Mouse (Mus musculus): ENCODE measurements around the gene B4galnt1.
"Not testable (repeated sequence)": the region's sequence is repeated elsewhere in the genome, so short reads cannot be mapped to it uniquely, and the experiment has no call there.

Gene B4galnt1

DNA sequence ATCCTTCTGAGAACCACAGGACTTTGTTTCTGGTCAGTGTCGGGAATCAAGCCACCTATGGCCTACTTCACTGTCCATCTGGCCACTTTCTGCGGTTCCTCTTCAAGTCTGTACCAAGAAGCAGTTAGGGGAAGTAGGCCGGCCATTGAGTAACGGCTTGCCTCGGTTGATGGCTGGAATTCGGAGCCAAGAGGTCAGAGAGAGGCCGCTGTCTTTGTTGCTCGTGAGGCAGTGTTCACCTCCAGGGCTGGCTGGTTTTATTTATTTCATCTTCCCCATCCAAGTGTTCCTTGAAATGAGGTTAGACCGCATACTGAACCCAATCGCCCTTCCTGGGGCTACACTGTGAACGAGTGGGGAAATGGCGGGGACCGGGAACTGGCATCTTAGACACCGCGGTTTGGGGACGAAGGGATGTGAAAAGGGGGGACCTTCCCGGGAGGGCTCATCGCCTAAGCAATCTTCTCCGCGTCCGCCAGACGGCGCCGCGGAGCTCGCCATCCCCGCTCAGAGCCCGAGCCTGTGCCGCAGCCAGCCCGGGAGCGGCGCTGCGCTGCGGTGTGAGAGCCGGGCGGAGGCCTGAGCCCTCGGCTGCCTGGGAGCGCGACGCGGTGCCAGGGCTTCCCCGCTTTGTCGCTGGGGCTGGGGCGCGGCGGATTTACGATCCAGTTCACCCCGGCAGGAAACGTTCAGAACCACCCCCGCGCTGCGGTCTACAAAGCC lies at the start of gene B4galnt1:
TSS of gene B4galnt1 (plus strand) at position 595 of the 723 bp plus-strand sequence.
- DNase-seq, result peak; percentile 85

DNA sequence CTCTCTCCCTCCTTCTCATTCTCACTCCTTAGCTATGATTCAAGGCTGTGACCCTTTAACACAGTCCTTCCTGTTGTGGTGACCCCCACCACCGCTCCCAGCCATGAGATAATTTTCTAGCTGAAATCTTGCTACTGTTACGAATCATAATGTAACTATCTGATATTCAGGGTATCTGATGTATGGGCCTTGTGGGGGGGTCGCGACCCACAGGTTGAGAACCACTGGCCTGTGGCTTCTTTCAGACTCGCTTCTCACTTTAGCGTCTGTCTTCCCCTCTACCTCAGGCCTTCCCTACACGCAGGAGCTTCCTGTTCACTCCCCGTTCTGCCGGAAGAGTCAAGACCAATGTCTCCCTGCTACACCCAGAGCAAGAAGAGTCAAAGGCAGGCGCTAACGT lies 46.6 kb upstream of the B4galnt1 start:
- DNase-seq, result no peak

DNA sequence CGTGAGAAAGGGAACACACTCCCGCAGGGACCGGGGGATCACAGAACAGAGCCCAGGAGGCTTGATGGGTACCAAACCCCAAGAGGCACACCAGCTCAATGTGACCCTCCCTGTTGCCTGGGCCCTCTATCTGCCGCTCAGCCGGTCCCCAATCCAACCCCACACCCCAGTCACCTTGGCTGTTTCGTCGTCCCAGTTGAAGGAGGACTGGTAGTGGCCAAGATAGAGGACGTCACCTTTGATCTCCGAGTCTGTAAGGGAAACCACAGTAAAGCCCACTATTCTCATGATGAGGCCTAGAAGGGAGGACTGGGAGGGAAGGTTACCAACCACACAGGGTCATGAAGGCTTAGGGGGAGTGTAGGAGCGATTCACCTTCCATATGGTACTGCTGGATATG lies 45.8 kb upstream of the B4galnt1 start:
- DNase-seq, result no peak

DNA sequence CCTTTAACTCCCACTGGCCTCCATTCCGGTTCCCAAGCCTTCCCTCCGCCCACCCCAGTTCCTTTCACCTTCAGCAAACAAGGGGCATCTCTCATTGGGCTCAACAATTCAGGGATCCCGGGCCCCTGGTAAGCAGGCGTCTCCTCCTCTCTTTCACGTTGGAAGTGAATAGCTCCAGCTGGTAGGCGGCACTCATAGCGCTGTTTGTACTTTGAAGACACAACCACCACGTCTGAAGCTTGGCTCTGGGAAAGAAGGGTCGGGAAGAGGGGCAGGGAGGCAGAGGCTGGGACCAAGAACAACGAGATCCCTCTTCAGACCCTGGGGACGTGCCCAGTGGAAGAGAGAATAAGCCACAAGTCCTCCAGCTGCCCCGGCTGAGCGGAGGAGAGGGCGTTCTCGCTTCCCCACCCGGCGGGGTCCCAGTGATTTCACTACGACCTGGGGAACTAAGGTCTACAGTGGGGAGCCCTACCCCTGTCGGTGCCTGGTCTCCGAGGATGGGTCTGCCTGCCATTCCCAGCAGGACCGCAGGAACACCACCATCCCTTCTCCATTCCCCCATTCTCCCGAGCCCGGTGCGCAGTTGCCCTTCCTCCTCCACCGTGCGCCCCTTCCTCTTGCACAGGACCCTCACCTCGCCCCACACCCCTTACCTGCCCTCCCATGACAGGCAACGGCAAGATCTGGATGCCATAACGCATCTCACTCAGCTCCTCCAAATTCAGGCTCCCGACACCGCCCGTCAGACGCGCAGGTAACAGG lies 44.5 kb upstream of the B4galnt1 start:
- no peak for DNase-seq

DNA sequence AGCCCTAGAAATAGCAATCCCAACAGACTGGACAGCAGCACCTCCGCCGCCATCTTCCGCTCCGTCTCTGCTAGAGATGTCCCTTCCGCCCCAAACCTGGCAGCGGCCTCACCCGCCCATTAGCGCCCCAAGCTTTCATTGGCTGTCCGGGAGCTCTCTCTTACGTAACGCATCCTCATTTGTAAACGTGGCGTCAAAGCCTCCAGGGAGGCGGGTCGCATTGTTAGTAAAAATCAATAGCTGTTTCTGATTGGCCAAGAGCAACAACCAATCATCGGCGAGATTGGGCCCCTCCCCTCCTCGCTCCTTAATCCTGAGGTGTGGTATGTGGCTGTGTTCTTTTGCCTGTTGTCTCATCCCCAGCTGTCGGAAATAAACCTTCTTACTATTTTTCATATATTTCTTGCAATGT lies 44.0 kb upstream of the B4galnt1 start, which contains the start of gene Os9:
TSS of gene Os9 (minus strand) at position 66 of the 412 bp plus-strand sequence.
- DNase-seq, result peak; percentile 96

DNA sequence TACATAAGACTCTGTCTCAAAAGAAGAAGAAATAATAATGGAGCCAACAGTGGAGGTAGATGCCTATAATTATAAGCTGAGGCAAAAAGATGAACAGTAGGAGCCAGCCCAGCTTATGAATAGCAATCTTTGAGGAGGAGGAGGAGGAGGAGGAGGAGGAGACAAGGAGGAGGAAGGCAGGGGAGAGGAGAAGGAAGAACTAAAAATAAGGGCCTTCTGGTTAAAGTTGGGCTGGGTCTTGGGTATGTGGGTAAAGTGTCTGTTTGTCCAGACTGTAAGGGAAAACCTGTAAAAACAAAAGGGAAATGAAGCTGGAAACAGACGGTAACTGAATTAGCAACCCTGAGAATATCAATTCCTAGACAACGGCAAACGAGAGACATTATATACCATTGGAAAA lies 43.0 kb upstream of the B4galnt1 start:
- no peak for DNase-seq

DNA sequence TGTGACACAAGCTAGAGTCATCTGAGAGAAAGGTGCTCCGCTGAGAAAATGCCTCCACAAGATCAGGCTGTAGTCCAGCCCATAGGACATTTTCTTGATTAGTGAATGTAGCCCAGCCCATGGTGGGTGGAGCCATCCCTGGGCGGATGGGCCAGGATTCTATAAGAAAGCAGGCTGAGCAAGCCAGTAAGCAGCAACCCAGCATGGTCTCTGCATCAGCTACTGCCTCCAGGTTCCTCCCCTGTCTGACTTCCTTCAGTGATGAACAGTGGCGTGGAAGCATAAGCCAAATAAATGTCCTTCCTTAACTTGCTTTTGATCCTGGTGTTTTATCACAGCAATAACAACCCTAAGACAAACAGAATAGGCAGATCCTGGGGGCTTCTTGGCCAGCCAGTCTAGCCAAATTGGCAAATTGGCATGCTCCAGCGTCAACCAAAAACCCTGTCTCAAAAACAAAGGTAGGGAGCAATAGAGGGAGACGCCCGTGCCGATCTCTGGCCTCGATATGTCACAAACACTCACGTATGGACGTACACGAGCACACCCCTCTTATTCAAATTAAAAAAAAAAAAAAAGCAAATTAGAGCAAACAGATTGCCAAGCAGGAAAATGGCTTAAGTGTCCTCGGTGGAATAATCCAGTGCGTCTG lies 42.1 kb upstream of the B4galnt1 start:
- peak; percentile 55 for DNase-seq

DNA sequence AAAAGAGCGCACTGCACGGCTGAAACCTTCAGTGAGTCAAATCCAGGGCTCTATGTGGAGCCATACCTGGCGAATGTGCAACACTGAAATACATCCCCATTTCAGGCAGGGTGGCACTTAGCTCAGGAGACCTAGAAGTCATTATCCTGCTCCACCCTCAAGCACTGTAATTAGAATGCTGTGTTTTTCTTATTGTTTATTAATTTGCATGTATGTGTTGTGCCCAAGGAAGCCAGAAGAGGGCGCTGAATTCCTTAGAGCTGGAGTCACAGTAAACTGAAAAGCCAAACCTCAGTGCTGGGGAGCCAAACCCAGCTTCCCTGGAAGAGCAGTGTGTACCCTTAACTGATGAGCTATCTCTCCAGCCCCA lies 41.6 kb upstream of the B4galnt1 start:
- DNase-seq, result peak; percentile 75

DNA sequence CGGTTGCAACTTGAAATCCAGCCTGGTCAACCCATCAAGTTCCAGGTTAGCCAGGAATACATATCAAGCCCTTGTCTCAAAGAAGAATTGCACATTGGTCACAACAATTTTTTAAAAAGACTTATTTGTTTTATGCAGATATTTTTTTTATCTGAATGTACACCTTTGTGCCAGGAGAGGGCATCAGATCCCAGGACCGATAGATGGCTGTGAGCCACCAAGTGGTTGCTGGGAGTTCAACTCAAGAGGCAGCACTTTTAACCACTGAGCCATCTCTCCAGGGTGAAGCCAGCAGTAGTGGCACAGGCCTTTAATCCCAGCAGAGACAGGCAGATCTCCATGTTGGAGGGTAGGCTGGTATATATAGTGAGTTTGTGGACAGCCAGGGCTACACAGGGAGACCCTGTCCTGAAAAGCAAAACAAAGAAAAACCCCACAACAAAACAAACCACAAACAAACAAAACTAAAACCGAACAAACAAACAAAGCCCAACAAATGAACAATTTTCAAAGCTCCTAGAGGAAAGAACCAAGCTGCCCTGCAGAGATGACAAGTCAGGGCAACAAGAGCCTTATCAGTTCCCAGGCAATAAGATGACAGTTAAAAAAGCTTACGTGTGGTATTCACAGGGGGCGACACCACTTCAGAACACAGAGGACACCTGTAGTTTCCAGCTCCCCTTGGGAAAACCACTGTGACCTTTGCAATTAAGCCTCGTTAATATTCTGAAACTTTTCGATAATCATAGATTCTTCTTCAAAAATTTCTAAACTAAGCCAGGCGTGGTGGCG lies 39.6 kb upstream of the B4galnt1 start:
- DNase-seq, result no peak

DNA sequence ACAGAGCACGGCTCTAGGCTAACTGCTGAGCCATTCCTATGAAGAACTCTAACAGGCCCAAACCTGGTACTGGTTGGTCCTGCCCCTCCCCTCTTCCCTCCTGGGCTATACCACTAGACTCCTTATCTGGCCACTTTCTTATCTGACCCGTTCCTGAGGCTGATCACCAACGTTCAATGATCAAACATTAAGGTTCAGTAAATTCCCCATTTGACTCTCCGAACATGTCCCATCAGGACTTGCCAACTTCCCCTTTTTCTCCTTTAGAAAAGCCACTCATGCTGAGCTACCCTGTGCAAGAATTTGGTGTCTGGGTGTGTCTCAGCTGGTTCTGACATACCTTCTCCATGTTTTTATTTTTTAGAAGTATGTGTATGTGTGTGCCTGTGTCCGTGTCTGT lies 38.4 kb upstream of the B4galnt1 start:
- no peak for DNase-seq

DNA sequence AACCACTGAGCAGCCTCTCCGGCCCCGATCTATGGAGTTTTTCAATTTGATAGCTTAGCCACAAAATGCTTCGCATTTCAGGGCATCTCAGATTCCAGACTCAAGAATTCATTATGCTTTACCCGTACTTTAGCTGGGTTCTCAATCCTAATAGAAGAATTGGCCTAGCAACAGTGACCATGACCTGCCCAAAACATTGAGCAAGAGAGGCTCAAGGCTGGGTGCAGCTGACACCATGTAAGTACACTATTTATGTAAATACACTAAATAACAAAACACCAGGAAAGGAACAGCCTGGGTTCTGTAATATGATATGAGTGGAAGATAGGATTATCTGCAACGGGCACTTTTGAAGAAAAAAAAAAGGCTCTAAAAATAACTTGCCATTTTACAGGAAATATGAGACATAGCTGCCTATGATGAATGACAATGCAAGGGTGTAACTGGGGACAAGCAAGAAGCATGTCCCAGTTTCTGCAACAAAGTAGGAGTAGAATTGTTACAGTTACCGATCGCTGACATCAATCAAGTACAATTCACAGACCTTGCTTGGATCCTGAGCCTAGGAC lies 37.2 kb upstream of the B4galnt1 start:
- no peak for DNase-seq

DNA sequence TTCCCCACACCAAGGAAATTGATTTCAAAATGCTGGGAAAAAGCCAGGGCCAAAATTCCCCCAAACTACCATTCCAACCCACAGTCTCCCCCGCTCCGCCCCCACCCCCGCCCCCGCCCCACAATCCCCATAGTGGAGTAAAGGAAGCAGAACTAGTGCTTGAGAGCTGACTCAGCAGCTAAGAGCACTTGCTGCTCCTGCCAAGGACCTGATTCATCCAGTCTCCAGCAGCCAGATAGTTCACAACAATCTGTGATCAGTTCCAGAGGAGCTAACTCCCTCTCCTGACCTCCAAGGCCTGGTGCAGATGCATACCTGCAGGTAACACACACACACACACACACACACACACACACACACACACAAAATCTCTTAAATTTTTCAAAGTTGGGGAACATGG lies 35.6 kb upstream of the B4galnt1 start:
- no peak for DNase-seq

DNA sequence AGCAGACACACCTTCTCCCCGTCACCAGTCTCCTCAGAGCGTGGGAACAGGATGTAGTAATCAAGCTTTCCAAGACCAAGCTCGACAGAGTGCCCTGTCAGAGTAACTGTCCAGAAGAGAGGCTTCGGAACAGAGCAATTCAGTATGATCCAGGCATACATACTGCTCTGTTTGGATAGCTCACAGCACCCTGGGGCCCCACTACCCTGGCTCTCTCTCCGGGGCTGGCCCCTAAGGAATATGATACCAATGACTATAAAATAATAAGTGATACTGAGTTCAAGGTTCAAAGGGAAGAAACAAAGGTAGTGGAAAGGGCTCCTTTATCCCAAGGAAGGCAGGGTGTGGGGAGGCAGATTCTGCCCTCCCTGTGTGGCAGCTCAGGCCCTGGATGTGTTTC lies 32.6 kb upstream of the B4galnt1 start:
- no peak for DNase-seq

DNA sequence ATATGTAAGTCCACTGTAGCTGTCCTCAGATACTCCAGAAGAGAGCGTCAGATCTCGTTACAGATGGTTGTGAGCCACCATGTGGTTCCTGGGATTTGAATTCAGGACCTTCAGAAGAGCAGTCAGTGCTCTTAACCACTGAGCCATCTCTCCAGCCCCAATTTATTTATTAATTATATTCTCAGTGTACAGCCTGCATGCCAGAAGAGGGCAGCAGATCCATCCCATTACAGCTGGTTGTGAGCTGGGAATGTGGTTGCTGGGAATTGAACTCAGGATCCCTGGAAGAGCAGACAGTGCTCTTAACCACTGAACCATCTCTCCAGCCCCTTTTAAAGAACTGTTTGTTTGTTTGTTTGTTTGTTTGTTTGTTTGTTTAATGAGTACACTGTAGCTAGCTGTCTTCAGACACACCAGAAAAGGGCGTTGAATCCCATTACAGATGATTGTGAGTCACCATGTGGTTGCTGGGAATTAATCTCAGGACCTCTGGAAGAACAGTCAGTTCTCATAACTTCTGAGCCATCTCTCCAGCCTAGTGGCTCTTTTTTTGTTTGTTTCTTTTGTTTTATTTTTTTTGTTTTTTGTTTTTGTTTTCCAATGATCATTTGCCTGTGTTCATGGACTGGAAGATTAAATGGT lies 30.5 kb upstream of the B4galnt1 start:
- not testable (repeated sequence) for DNase-seq

DNA sequence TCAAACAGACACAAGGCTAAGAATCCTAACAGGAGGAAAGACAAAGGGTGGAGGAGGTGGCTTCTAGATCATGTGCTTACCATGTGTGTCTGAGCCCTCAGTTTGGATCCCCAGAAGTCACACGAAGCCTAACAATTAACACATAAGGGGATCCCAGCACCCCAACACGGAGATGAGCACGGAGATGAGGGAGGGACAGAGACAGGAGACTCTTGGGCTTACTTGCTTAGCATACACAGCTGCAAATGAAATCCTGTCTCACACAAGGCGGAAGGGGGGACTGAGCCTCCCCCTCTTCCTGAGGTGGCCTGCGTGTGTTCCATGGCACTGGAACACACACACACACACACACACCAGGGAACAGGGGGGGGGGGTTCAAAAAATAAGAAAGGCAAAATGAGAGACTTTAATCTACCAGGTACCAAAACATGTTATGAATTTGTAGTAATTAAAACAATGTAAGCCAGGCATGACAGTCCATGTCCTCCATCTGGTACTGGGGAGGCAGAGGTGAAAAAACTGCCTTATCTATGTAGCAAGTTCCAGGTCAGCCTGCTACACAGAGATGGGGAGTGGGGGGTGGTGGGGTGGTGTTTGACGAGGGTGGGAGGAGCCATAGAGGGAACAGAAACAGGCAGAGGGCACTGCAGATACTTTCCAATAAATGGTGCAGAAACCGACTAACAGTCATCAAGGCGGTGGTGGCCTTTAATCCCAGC lies 29.7 kb upstream of the B4galnt1 start:
- DNase-seq, result no peak

DNA sequence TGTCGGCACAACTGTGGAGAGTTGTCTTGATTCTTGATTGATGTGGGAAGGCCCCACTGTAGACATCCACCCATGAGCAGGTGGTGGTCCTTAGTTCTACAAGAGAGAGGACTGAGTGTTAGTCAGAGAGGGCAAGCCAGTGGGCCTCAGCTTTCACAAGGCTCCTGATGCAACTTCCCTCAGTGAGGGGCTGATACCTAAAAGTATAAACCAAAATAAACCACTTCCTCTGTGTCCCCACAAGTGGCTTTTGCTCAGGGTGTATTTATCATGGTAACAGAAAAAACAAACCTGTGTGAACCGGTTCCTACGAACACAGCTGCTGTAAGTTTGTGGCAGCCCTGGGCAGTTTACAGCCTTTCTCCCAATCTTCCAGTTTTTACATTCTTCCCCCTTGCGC lies 28.5 kb upstream of the B4galnt1 start:
- DNase-seq, result no peak

DNA sequence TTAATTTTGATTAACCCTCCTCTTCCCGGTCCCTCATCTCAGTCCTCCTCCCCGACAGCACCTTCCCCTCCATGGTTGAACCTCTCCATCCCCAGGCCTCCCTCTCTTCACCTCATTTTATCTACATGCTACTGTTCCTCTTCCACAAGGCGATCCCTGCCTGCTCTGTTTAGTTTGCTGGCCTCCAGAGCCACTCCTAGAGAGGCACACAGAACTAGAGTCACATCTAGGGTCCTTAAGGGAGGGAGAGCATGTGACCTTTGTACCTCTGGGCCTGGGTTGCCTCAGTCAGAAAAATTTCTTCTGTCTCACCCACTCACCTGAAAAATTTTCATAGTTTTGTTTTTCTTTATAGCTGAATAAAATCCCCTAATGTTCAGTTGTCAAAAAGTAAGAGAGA lies 27.1 kb upstream of the B4galnt1 start:
- no peak for DNase-seq

DNA sequence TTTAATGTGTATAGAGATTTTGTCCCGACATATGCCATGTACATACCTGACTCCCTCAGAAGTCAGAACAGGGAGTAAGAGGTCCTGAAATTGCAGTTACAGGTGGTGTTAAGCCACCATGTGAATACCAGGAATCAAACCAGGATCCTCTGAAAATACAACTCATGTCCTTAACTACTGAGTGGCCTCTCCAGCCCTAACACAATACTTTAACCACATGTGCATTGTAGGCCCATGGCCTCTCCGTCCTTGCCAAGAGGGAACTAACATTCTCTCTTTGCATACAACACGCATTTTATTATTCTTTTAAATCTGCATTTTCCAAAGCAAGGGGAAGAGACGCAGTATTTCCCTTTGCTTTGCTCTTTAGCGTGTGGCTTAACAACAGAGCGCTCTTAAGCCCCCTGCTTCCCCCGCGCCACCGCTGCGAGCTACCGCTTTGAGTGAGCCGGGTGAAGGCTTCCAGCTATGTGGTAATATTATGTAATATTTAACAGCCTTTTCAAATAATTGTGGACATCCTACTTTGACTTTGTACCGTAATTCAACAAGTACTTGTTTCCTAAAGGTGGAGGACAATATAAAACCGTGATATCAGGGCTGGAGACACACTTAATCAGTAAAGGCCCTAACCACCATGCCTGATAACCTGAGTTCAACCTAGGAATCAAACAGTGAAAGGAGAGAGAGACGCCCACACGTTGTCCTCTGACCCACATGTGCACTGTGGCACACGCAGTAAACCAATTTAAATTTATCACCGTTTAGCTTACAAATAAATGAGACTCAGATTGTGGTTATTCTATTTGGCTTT lies 26.5 kb upstream of the B4galnt1 start:
- DNase-seq, result no peak

DNA sequence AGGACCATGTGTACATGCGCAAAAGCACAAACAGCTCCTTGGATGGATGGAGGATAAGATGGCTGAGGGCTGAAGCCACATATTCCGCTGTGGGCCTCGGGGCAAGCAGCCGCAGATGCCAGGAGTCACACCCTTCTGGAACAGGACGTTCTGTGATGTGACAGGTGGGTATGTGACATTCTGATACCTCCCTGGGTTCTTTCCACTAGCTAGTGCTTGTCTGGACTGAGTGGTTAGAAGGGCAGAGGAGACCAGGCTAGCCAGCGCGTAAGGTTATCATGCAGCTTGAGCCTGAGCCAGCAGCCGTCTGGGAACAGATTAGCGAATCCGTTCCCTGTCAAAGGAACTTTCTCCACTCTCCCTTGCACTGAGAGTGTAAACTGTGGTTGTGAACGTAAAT lies 24.1 kb upstream of the B4galnt1 start:
- DNase-seq, result no peak

DNA sequence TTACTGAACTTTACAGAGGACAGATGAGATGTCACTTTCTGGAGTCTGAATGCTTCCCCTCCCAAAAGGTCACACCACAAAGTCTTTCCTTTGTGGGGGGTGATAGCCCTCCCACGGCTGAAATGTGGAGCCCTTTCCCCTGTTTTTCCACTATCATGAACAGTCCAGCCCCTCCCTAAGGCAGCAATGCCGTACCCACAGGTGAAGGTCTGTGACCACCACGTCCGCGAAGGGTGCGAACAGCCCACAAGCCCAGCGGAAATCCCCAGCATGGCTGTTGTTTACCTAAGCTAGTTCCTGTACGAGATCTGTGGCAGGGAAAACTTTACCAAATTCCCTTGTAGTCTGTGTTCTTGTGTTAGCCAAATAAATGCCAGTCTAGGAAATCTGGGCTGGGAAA lies 23.5 kb upstream of the B4galnt1 start:
- DNase-seq, result no peak

DNA sequence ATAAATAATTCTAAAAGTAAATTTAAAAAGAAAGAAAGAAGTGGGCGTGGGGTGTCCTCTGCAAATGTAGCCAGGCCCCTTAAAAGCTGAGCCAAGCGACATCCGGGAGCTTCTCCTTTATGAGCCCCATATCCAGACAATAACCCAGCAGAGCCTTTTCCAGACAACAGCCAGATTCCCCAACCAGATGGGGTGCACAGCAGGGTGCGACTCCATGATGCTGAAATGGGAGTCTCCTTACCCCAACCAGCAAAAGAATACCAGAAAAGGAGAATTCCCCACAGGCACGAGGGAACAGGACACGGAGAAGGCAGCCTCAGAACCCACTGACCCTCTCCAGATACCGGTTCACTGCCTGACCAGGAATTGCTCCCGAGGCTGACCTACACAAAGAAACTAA lies 21.8 kb upstream of the B4galnt1 start:
- DNase-seq, result no peak
